Mouse (Mus musculus) spleen, postnatal 36 days (tissue): ENCODE data around the gene Gpatch1.

Experiments
- DNase-seq, 2 experiments: peaks; one replicate each; pipeline ENCODE4 v3.0.0; 2022; ENCODE audit warnings: low spot score in 2 of 2, mixed read lengths in 1 of 2

Gpatch1 gene

DNA sequence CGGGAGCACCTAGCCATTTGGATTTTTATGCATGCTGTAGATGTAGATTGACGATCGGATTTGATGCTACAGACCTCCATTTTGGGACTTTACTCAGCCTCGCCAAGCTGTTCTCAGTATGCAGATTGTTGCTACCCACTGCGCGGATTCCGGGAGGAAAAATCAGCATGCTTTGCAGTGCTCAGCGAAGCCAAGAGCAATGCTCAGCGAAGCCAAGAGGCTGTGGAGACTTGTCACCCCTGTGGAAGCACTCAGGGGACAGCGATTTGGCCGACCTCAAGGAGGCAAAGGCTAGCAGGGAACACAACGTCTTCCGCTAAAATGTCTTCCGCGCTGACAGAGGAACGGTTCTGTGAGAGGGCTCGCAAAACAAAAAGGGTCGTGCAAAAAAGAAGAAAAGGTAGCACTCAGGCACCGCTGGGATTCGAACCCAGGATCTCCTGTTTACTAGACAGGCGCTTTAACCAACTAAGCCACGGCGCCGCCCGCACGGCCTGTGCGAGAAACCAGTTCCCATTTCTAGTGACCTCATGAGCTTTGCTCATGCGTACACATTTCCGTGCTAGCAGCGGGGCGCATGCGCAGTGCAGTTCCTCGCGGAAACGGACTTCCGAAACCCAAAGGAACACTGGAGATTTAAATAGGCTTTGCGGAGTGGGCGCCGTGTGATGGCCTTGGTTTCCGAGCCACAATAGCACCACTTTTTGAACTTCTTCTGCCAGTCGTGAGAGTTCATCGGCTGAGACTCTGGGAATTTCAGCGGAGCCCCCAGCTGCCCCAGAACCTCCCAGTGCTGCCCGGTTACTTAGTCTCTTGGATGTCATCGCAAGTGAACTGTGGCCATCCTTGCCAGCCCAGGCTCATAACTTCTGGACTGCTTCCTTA is 83.6 kb downstream of the Gpatch1 start:
- DNase-seq = peak; percentile 94 to 96

DNA sequence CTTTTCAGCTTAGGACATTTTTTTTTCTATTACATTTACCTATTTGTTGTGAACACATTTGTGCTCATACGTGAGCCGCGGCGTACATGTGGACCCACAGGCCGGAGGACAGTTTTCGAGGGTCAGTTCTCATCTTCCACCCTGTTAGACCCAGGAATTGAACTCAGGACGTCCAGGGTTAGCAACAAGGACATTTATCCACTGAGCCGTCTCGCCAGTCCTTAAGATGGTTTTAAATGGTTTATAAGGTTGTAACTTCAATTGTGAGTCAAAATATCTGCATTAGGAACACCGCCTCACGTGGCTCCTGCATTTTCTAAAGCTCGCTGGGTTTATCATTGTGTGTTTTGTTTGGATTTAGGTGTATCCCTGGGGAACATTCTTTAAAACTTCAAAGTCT is 84.4 kb downstream of the Gpatch1 start:
- no peak for DNase-seq

DNA sequence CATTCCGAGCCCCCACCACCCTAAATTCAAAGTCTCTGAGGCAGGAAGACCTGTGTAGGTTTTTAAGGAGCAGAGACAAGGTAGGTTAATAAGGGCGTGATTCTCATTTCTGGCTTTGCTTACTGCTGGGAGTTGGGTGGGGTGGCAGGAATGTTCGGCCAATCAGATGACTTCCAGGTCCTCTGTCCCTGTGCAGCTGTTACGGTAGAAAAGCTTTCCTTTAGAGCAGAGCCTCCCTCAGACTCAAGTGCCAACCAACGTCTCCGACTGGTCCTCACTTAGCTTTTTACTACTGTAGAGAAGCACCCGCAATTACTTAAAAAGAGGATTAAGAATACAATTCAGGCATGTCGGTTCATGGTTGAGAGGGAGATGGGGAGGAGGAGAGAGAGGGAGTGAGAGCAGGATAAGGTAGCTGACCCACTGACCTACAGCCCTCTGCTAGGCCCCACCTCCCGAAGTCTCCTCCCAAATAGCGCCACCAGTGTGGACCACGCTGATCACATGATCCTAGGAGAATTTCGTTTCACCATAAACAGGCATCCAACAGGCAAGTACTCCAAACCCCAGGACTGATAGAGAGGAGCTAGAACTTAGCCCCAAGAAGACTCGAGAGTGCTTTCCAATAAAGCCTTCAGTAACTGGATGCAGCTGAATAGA is 85.3 kb downstream of the Gpatch1 start:
- DNase-seq = no peak

DNA sequence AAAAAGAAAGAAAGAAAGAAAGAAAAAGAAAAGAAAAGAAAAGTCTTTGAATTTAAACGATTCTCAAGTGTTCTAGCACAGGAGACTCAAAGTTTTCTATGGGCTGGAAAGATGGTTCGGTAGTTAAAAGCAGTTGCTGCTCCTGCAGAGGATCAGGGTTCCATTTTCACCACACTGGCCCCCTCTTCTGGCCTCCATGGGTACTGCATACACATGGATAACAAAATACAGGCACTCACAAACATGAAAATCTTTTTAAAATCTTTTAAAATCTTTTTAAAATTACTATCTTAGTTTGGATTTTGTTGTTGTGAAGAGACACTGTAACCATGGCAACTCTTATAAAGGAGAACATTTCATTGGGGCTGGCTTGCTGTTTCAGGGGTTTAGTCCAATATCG is 87.9 kb downstream of the Gpatch1 start:
- no peak for DNase-seq
